Mouse (Mus musculus): Measurements from ENCODE around the gene Ngrn.
A peak's percentile ranks its signal among the peaks of the same experiment; 100 is the strongest.

GRCm38 (mm10) chr7:80260625-80261371, at the start of gene Ngrn:
- TF ChIP-seq CTCF (IDR thresholded peaks at IDR 0.05; ENCODE audit: extremely low read depth, insufficient read depth, low read length) (0 out of 2 replicates have a peak, but pooled peaks have one; percentile 4), POLR2A (IDR thresholded peaks at IDR 0.05; ENCODE audit: extremely low read depth, insufficient read depth, low read length) (peak; percentile 90)

Data from cortical plate, adult 2 months (tissue).